Comparison of ENCODE assay signal across 9 mouse cellular contexts in the genomic region with DNA sequence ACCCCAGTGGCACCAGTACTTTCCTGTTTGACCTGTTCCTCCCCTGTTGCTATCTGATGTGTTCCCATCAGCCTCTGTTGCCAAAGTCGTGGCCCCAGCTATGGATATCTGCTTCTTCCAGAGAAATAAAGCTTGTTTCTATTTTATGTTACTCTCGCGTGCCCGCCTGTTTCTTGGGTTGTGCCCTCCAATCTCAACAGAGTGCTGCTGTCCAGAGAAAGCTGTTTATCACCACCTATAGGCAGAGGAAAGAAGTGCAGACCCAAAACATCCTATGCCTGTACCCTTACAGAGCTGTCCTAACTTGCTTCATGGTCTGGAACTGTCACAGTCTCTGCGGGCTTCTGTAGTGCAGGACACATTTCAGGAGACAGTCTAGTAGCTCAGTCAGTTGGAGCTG. TPM values are rescaled to one million over a fixed set of nuclear protein-coding genes. Genes with fewer than 3 reads are reported as not detected.
A peak's percentile ranks its signal among the peaks of the same experiment; 100 is the strongest.
DNase-seq lines count a peak whose midpoint lies in the region; ATAC-seq and TF ChIP-seq lines count a peak whose summit lies in the region.
"Had no signal": no experiment of that assay in that cellular context is flagged by ENCODE, and none has a peak within 500 bp of the region (broad histone marks: within the 10 kb centered on the region; RNA-seq: fewer than 3 reads in every experiment).

No protein-coding gene starts in this region.

- whole genome bisulfite sequencing in hindbrain, postnatal 0 days, result 45% methylated on average over 5 of the region's 5 CpGs

- DNase-seq in layer of hippocampus, adult 11-12 months (ENCODE audit: low spot score), result peak; percentile 59
- DNase-seq in layer of hippocampus, adult 9-11 months, result no peak
- peak; percentile 66 for DNase-seq in MEL (ENCODE audit: low read depth, low spot score)
- peak; percentile 79 for DNase-seq in hindbrain, postnatal 0 days (ENCODE audit: low spot score)
- DNase-seq in thymus, postnatal 10 days (ENCODE audit: low spot score in 2 of 2), result peak; percentile 44 to 73
- DNase-seq in adrenal gland, postnatal 25 days, result no peak

- no peak overlapping the region for H3K4me2 ChIP-seq in hindbrain, postnatal 0 days (ENCODE audit: low read depth, low read length)

- no peaks in the 10 kb centered on the region for H3K4me1 ChIP-seq in MEL (ENCODE audit: control insufficient read depth in 1 of 2, insufficient read depth in 2 of 2, low read length in 2 of 2)
- H3K4me1 ChIP-seq in hindbrain, postnatal 0 days (ENCODE audit: insufficient read depth, low read length), result 0 out of 2 replicates have a peak, but pooled peaks cover 2% of the 10 kb centered on the region

- ATAC-seq in common myeloid progenitor, adult 5-6 weeks (replicated peaks; ENCODE audit: low read depth, poor library complexity, severe bottlenecking), result peak; percentile 74
- ATAC-seq in hindbrain, postnatal 0 days, result peak; percentile 66; the same call in 1 of the 2 replicates
- 0 out of 2 replicates have a peak, but pooled peaks have one; percentile 50 for ATAC-seq in megakaryocyte, adult 5-6 weeks (ENCODE audit: poor library complexity, severe bottlenecking)

- H3K27ac ChIP-seq in MEL (ENCODE audit: control insufficient read depth, low read depth, low read length), result no peak overlapping the region
- no peak overlapping the region for H3K27ac ChIP-seq in hindbrain, postnatal 0 days
- H3K27ac ChIP-seq: macrophage had no signal

- H3K4me3 ChIP-seq in MEL (ENCODE audit: control insufficient read depth in 1 of 2, insufficient read depth in 1 of 2, low read depth in 2 of 2, low read length in 2 of 2), result no peak overlapping the region
- no peak overlapping the region for H3K4me3 ChIP-seq in hindbrain, postnatal 0 days (ENCODE audit: low read length)

- peak; percentile 24 to 76 (median 69); a peak in 5 of 6 replicates for TF ChIP-seq CTCF in MEL (IDR thresholded peaks at IDR 0.05 in 2 of 3, conservative IDR thresholded peaks at IDR 0.05 in 1 of 3; ENCODE audit: control insufficient read depth in 1 of 3, insufficient read depth in 1 of 3, low read depth in 2 of 3, low read length in 3 of 3, poor library complexity in 1 of 3, severe bottlenecking in 1 of 3)
- TF ChIP-seq CTCF in hindbrain, postnatal 0 days (IDR thresholded peaks at IDR 0.05; ENCODE audit: low read depth), result peak; percentile 85

- no peak for TF ChIP-seq EP300 in MEL (IDR thresholded peaks at IDR 0.05; ENCODE audit: low read depth in 1 of 2, low read length in 2 of 2)

- no peaks in the 10 kb centered on the region; a peak in 2 of 4 replicates for H3K36me3 ChIP-seq in MEL (ENCODE audit: control insufficient read depth in 1 of 2, insufficient read depth in 2 of 2, low read length in 2 of 2)
- H3K36me3 ChIP-seq in hindbrain, postnatal 0 days (ENCODE audit: insufficient read depth, low read length), result peaks cover 28% of the 10 kb centered on the region; the same call in 1 of the 2 replicates

- H3K79me2 ChIP-seq in MEL (ENCODE audit: control insufficient read depth, insufficient read depth, low read length, poor library complexity), result no peaks in the 10 kb centered on the region

- no peaks in the 10 kb centered on the region for H3K9me3 ChIP-seq in MEL (replicated peaks; ENCODE audit: insufficient read depth, low read length)
- no peaks in the 10 kb centered on the region for H3K9me3 ChIP-seq in hindbrain, postnatal 0 days (ENCODE audit: low read length)

- H3K27me3 ChIP-seq in MEL (ENCODE audit: control insufficient read depth in 1 of 2, insufficient read depth in 2 of 2, low read length in 2 of 2), result no peaks in the 10 kb centered on the region
- no peaks in the 10 kb centered on the region for H3K27me3 ChIP-seq in hindbrain, postnatal 0 days (ENCODE audit: insufficient read depth, low read length)

- TF ChIP-seq RAD21 in MEL (IDR thresholded peaks at IDR 0.05; ENCODE audit: low read depth, low read length), result peak; percentile 61

- no peak for TF ChIP-seq POLR2A in MEL (IDR thresholded peaks at IDR 0.05; ENCODE audit: control insufficient read depth in 1 of 2, insufficient read depth in 1 of 2, low read depth in 1 of 2, low read length in 2 of 2, poor library complexity in 1 of 2)

- H3K9ac ChIP-seq in MEL (ENCODE audit: control insufficient read depth, low read depth, low read length, poor library complexity, severe bottlenecking), result no peak overlapping the region
- no peak overlapping the region for H3K9ac ChIP-seq in hindbrain, postnatal 0 days (replicated peaks; ENCODE audit: low read length)

TF ChIP-seq in MEL, 35 proteins besides CTCF, POLR2A, EP300 and RAD21:
- TF ChIP-seq SMC3 (IDR thresholded peaks at IDR 0.05; ENCODE audit: low read depth, low read length) (peak; percentile 52), NRF1 (IDR thresholded peaks at IDR 0.05; ENCODE audit: insufficient read depth, low read depth, low read length, poor library complexity, severe bottlenecking) (no peak), ZC3H11A (IDR thresholded peaks at IDR 0.05; ENCODE audit: low read depth, low read length) (peak; percentile 15; the same call in 1 of the 2 replicates)

RNA-seq across cellular contexts. Expression of a gene that starts 39.7 kb away (rescaled TPM):
- 30.3 and 34.8 TPM in 2 replicates for total RNA-seq in MEL (2012; rRNA removed)
- 10 to 100 TPM in 1 of 2 experiments, not detected in 1; 77.0 TPM for polyA plus RNA-seq in MEL (2012; ENCODE audit: insufficient read depth in 1 of 2, insufficient read length in 2 of 2, low read depth in 1 of 2, low replicate concordance in 2 of 2, missing spikeins in 1 of 2)
- 11.7 and 13.4 TPM in 2 replicates for total RNA-seq in common myeloid progenitor, adult 5-6 weeks (2017)
- 78.2 and 90.5 TPM in 2 replicates for total RNA-seq in hindbrain, postnatal 0 days (2014; rRNA removed)
- 18.6 and 19.2 TPM in 2 replicates for polyA plus RNA-seq in hindbrain, postnatal 0 days (2015; fragmentation: Nextera tagmentation; extraction: Ambion mirVana)
- total RNA-seq in megakaryocyte, adult 5-6 weeks (2015), result 5.5 and 12.0 TPM in 2 replicates
- 6.4 and 8.6 TPM in 2 replicates for total RNA-seq in megakaryocyte, adult 5-6 weeks (2017)
- 34.8 and 52.2 TPM in 2 replicates for total RNA-seq in adrenal gland, postnatal 25 days (2021)

RNA-seq across cellular contexts. Expression of a gene that starts 52.3 kb away (rescaled TPM):
- not detected in 2 replicates for total RNA-seq in MEL (2012; rRNA removed)
- not detected for polyA plus RNA-seq in MEL (2012; ENCODE audit: insufficient read depth in 1 of 2, insufficient read length in 2 of 2, low read depth in 1 of 2, low replicate concordance in 2 of 2, missing spikeins in 1 of 2)
- not detected in 2 replicates for total RNA-seq in common myeloid progenitor, adult 5-6 weeks (2017)
- total RNA-seq in hindbrain, postnatal 0 days (2014; rRNA removed), result not detected in 2 replicates
- polyA plus RNA-seq in hindbrain, postnatal 0 days (2015; fragmentation: Nextera tagmentation; extraction: Ambion mirVana), result not detected in 2 replicates
- total RNA-seq in megakaryocyte, adult 5-6 weeks (2015), result not detected in 2 replicates
- not detected in 2 replicates for total RNA-seq in megakaryocyte, adult 5-6 weeks (2017)
- total RNA-seq in adrenal gland, postnatal 25 days (2021), result not detected in 2 replicates
- polyA plus RNA-seq: macrophage had no signal

Comparison
In these comparisons a context has a peak if more than half of its experiments do, and no peak if none do; other contexts are left out.
1. DNase-seq: peak in layer of hippocampus, adult 11-12 months (single experiment), MEL (single experiment), hindbrain, postnatal 0 days (single experiment) and thymus, postnatal 10 days (2 of 2); none in layer of hippocampus, adult 9-11 months (single experiment) and adrenal gland, postnatal 25 days (single experiment).
2. Peak in every context shown above with its lines, with median percentiles within 50 percentile points of each other: ATAC-seq.